Mouse (Mus musculus): ENCODE measurements around the gene Knstrn. TPM values are rescaled to one million over a fixed set of nuclear protein-coding genes. Genes with fewer than 3 reads are reported as not detected.

The Knstrn gene
- 124 and 177 TPM in 2 replicates for total RNA-seq (2017)

DNA sequence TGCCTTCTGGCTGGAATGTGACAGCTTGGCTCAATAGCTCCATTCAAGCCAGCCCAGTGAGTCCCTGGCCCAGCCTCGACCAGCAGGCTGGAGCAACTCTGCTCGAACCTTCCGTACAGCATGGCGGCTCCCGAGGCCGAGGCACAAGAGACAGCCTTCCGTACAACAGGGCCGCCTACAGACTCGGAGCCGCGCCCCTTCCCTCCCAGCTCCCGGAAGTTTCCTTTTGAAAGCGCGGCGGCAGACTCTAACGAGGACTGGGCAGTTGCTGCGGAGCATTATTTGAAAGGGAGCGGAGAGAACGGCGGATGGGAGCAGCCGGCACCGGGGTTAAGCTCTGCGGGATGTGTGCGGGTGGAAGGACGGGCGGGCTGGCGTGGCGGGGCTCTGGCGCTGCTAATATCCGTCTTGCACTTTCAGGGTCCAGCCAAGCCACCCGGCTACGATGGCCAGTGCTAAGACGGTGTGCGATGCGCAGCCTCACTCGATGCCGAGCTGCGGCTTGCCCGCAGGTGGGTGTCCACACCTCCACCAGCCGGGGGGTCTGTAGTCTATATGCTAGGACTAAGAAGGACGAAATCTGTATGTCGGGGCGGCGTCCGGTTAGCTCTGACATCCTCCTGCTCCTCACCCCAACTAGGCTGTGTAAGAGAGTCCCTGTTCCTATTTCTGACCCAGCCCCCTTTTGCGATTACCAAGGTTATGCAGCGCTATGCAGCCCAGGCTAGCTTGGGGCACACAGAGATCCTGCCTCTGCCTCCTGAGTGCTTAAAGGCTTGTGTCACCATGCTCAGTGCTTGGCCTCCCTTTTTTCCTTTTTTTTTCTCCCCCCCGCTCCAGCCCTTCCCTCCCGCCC lies at the start of gene Knstrn:
Gene Knstrn (plus strand): TSS at position 23 of the 856 bp plus-strand sequence.
- ATAC-seq (replicated peaks; ENCODE audit: low read depth, poor library complexity, severe bottlenecking) = peak; percentile 99

GRCm38 (mm10) chr2:118764094-118764831 lies 49.5 kb upstream of the Knstrn start:
- ATAC-seq (replicated peaks; ENCODE audit: low read depth, poor library complexity, severe bottlenecking) = no peak

DNA sequence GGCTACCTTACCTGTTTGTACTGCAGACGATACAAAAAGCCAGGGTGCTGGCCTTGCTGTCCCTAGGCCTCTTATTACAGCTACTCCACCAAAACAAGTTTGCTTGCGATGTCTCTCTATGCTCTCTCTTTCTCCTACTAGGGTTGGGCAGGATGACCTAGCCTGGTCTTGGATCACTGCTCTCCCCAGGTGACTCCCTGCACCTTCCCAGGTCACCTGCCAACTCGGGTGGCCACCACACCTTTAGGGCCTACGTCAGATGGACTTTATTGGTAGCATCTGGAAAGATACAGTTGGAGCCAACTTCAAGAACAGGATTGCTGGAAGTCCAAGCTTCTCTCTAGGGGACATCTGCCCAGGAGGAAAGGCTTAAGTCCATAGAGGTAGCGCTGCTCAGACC lies 48.9 kb upstream of the Knstrn start:
- no peak for ATAC-seq (replicated peaks; ENCODE audit: low read depth, poor library complexity, severe bottlenecking)

- peak; percentile 8; the same call in 1 of the 2 replicates for ATAC-seq (replicated peaks; ENCODE audit: low read depth, poor library complexity, severe bottlenecking)
Measured at GRCm38 (mm10) chr2:118766041-118767033, 47.5 kb upstream of the Knstrn start.

GRCm38 (mm10) chr2:118772158-118772874 lies 41.5 kb upstream of the Knstrn start, which contains the start of gene Phgr1:
Phgr1 (plus strand) TSS chr2:118772769.
- ATAC-seq (replicated peaks; ENCODE audit: low read depth, poor library complexity, severe bottlenecking) = peak; percentile 24; the same call in 1 of the 2 replicates

GRCm38 (mm10) chr2:118774536-118774935 lies 39.3 kb upstream of the Knstrn start:
- ATAC-seq (replicated peaks; ENCODE audit: low read depth, poor library complexity, severe bottlenecking) = no peak

GRCm38 (mm10) chr2:118775396-118775795 lies 38.4 kb upstream of the Knstrn start:
- peak; percentile 45; the same call in 1 of the 2 replicates for ATAC-seq (replicated peaks; ENCODE audit: low read depth, poor library complexity, severe bottlenecking)

GRCm38 (mm10) chr2:118775846-118776245 lies 38.0 kb upstream of the Knstrn start:
- ATAC-seq (replicated peaks; ENCODE audit: low read depth, poor library complexity, severe bottlenecking) = no peak

GRCm38 (mm10) chr2:118776295-118776694 lies 37.5 kb upstream of the Knstrn start:
- ATAC-seq (replicated peaks; ENCODE audit: low read depth, poor library complexity, severe bottlenecking) = no peak

- no peak for ATAC-seq (replicated peaks; ENCODE audit: low read depth, poor library complexity, severe bottlenecking)
Measured at GRCm38 (mm10) chr2:118778418-118778817, 35.4 kb upstream of the Knstrn start.

DNA sequence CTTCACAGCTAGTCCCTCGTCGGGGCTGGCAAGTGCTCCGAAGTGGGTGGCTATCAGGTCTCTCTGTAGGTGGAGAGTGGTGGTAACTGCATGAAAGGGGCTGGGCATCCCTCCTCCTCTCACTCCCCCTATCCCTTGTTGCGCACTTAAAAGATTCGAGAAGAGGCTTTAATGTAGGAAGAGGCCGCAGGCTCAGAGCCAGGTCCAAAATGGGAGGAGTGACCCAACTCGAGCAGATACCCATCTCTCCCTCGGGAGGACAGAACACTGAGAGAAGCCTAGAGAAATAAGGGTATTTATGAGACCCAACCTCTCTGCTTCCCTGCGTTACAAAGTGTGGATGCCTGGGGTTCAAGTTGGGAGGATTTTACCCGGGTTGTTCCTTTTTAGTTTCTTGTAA lies 34.7 kb upstream of the Knstrn start:
- no peak for ATAC-seq (replicated peaks; ENCODE audit: low read depth, poor library complexity, severe bottlenecking)

- peak; percentile 91 for ATAC-seq (replicated peaks; ENCODE audit: low read depth, poor library complexity, severe bottlenecking)
Measured at GRCm38 (mm10) chr2:118779504-118780480, 34.0 kb upstream of the Knstrn start, which contains the start of gene Disp2. Disp2 (plus strand) TSS chr2:118779719.

DNA sequence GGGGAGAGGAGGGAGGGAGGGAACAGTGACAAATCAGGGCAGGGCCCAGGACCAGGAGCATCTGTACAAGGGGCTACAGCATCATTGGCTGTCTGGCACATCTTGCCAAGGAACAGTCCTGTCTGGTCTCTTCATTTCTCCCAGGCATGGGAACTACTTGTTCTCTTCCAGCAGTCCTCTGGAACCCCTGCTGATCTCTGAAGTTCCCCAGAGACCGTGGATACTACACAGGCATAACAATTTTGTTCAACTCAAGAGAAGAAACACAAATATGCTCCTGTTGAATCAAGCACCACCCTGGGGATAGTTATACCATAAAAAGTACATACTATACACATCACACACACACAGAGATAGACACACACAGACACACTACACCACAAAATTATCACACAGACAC lies 32.7 kb upstream of the Knstrn start:
- ATAC-seq (replicated peaks; ENCODE audit: low read depth, poor library complexity, severe bottlenecking) = no peak

DNA sequence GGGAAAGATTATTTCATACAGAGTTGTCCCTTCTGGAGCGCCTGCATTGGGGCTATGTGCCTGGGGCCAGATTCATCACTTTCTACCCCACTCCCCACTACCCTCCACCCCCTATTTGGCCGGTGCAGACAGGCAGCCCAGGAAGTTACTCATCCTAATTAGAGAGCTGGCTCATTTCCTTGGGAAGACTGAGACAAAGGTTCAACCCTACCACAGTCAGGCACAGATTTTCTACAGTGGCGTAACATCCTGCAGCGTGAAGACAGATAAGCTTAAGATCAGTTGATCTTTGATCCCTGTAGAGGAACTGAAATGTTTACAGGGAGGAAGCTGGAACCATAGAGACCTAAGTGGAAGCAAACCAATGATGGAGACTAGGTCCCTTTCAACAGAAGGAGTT lies 31.5 kb upstream of the Knstrn start:
- no peak for ATAC-seq (replicated peaks; ENCODE audit: low read depth, poor library complexity, severe bottlenecking)

DNA sequence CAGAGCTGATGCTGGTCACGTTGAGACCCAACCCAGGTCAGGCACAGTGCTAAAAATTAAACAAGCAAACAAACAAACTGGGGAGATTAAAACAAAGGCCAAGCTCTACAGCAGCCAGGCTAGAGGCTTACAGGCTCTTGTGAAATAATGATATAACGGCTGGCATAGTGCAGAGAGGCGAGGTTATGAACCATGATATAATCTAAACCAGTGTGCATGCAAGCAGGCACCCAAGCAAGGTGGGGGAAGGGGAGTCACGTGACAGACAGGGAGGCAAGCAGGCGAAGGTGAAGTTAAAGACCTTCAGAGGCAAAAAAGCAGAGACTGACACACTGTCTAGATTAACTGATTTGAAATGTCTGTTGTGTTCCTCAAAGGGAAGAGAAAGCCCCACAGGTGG lies 30.7 kb upstream of the Knstrn start:
- ATAC-seq (replicated peaks; ENCODE audit: low read depth, poor library complexity, severe bottlenecking) = no peak

- no peak for ATAC-seq (replicated peaks; ENCODE audit: low read depth, poor library complexity, severe bottlenecking)
Measured at GRCm38 (mm10) chr2:118783663-118784062, 30.1 kb upstream of the Knstrn start.

- ATAC-seq (replicated peaks; ENCODE audit: low read depth, poor library complexity, severe bottlenecking) = no peak
Measured at GRCm38 (mm10) chr2:118786525-118786924, 27.3 kb upstream of the Knstrn start.

- no peak for ATAC-seq (replicated peaks; ENCODE audit: low read depth, poor library complexity, severe bottlenecking)
Measured at GRCm38 (mm10) chr2:118789501-118789900, 24.3 kb upstream of the Knstrn start.

All from common myeloid progenitor, adult 5-6 weeks (primary cell).